Mouse (Mus musculus): ENCODE data around the gene Prkca. TPM values are rescaled to one million over a fixed set of nuclear protein-coding genes. Genes with fewer than 3 reads are reported as not detected.

The Prkca gene
- total and polyA plus RNA-seq, 3 experiments, result 15.3 to 30.9 (median 19.9) TPM

DNA sequence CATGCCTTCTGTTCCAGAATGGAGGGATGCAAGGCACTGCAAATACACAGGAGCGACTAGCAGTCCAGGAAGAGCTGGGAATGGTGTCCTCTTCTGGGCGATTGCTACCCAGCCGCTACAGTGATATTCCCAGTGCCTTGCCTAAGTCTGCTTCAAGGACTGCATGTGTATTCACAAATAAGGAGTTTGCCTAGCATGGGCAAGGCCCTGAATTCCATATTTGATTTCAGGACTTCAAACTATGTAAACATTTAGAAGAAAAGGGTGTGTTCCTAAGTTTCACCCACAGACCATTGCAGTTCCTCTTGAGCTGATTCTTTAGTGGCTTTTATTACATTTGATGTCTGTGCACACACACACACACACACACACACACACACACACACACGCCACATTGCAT, 39.9 kb downstream of the Prkca start:
- no peak for DNase-seq (ENCODE audit: low read depth, low spot score)
- Histone ChIP-seq H3K36me3 (ENCODE audit: control insufficient read depth in 1 of 2, insufficient read depth in 2 of 2, low read length in 2 of 2) (no peaks in the 10 kb centered on the region), H3K27ac (ENCODE audit: control insufficient read depth, low read depth, low read length) (no peak overlapping the region), H3K4me1 (ENCODE audit: control insufficient read depth in 1 of 2, insufficient read depth in 2 of 2, low read length in 2 of 2) (no peaks in the 10 kb centered on the region), H3K4me3 (ENCODE audit: control insufficient read depth in 1 of 2, insufficient read depth in 1 of 2, low read depth in 2 of 2, low read length in 2 of 2) (no peak overlapping the region), H3K9me3 (replicated peaks; ENCODE audit: insufficient read depth, low read length) (no peaks in the 10 kb centered on the region), H3K9ac (ENCODE audit: control insufficient read depth, low read depth, low read length, poor library complexity, severe bottlenecking) (no peak overlapping the region), H3K27me3 (ENCODE audit: control insufficient read depth in 1 of 2, insufficient read depth in 2 of 2, low read length in 2 of 2) (no peaks in the 10 kb centered on the region), H3K79me2 (ENCODE audit: control insufficient read depth, insufficient read depth, low read length, poor library complexity) (no peaks in the 10 kb centered on the region; the same call in 1 of the 2 replicates)
- no peak for TF ChIP-seq POLR2AphosphoS2 (IDR thresholded peaks at IDR 0.05; ENCODE audit: low read length)
- no peak for TF ChIP-seq TCF12 (IDR thresholded peaks at IDR 0.05; ENCODE audit: low read depth, low read length)
- TF ChIP-seq POLR2A (IDR thresholded peaks at IDR 0.05; ENCODE audit: control insufficient read depth in 1 of 2, insufficient read depth in 1 of 2, low read depth in 1 of 2, low read length in 2 of 2, poor library complexity in 1 of 2), result no peak
- TF ChIP-seq SMC3 (IDR thresholded peaks at IDR 0.05; ENCODE audit: low read depth, low read length), result no peak
- TF ChIP-seq BHLHE40 (IDR thresholded peaks at IDR 0.05; ENCODE audit: borderline replicate concordance, low read depth, low read length), result no peak

DNA sequence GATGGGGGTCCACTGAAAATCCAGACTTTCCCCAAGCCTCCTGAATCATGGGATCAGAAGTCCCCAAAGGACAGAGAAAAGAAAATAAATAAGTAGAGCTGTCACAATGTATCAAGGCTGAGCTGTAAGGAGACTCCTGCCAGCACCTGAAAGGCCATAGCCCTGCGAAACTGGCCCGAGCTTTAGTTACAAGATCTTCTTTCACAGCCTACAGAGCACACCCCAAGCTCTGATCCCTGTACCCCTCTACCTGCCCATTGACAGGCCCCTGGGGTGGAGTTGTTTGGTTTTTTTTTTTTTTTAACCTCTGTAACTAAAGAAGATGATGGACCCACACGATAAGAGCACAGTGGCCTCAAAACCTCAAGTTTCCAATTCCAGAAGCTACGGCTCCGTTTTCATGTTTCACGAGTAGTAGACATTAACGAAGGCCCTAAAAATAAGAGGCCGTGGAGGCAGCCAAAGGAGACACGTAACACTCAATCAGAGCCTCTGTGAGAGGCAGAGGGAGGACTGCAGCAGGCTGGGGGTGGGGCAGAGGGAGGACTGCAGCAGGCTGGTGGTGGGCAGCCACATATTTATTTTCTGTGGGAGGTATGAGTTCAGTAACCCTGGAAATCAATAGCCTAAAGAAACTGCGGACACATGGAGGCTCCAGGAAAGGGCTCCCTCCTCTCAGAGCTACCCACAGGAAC, 41.8 kb downstream of the Prkca start:
- no peaks in the 10 kb centered on the region for H3K27me3 ChIP-seq (ENCODE audit: control insufficient read depth in 1 of 2, insufficient read depth in 2 of 2, low read length in 2 of 2)
- TF ChIP-seq POLR2AphosphoS2 (IDR thresholded peaks at IDR 0.05; ENCODE audit: low read length) (no peak), CTCF (IDR thresholded peaks at IDR 0.05 in 2 of 3, conservative IDR thresholded peaks at IDR 0.05 in 1 of 3; ENCODE audit: control insufficient read depth in 1 of 3, insufficient read depth in 1 of 3, low read depth in 2 of 3, low read length in 3 of 3, poor library complexity in 1 of 3, severe bottlenecking in 1 of 3) (no peak), TAL1 (IDR thresholded peaks at IDR 0.05; ENCODE audit: low read length) (no peak), BHLHE40 (IDR thresholded peaks at IDR 0.05; ENCODE audit: borderline replicate concordance, low read depth, low read length) (no peak), HCFC1 (IDR thresholded peaks at IDR 0.05; ENCODE audit: low read depth, low read length) (no peak), GABPA (IDR thresholded peaks at IDR 0.05; ENCODE audit: low read depth, low read length) (no peak), CHD1 (IDR thresholded peaks at IDR 0.05; ENCODE audit: low read depth, low read length) (no peak), USF2 (IDR thresholded peaks at IDR 0.05; ENCODE audit: borderline replicate concordance in 1 of 2, insufficient read depth in 1 of 2, low read depth in 1 of 2, low read length in 2 of 2) (no peak), RAD21 (IDR thresholded peaks at IDR 0.05; ENCODE audit: low read depth, low read length) (no peak), MAZ (IDR thresholded peaks at IDR 0.05; ENCODE audit: low read depth, low read length) (no peak), MXI1 (IDR thresholded peaks at IDR 0.05; ENCODE audit: low read depth, low read length) (no peak), MYB (IDR thresholded peaks at IDR 0.05; ENCODE audit: low read depth, low read length) (no peak), POLR2AphosphoS5 (IDR thresholded peaks at IDR 0.05; ENCODE audit: borderline replicate concordance, low read depth, low read length) (no peak), USF1 (IDR thresholded peaks at IDR 0.05; ENCODE audit: low read depth, low read length) (no peak), SIN3A (IDR thresholded peaks at IDR 0.05; ENCODE audit: low read length) (no peak), ZMIZ1 (IDR thresholded peaks at IDR 0.05; ENCODE audit: low read depth, low read length) (no peak), ZC3H11A (IDR thresholded peaks at IDR 0.05; ENCODE audit: low read depth, low read length) (no peak)
- H3K27ac ChIP-seq (ENCODE audit: control insufficient read depth, low read depth, low read length), result no peak overlapping the region
- H3K4me1 ChIP-seq (ENCODE audit: control insufficient read depth in 1 of 2, insufficient read depth in 2 of 2, low read length in 2 of 2), result peaks cover 0 to 3% of the 10 kb centered on the region in 2 experiments; a peak in 1 of 4 replicates
- H3K79me2 ChIP-seq (ENCODE audit: control insufficient read depth, insufficient read depth, low read length, poor library complexity), result no peaks in the 10 kb centered on the region; the same call in 1 of the 2 replicates
- H3K4me3 ChIP-seq (ENCODE audit: control insufficient read depth in 1 of 2, insufficient read depth in 1 of 2, low read depth in 2 of 2, low read length in 2 of 2), result no peak overlapping the region
- DNase-seq (ENCODE audit: low read depth, low spot score), result no peak
- H3K9me3 ChIP-seq (replicated peaks; ENCODE audit: insufficient read depth, low read length), result no peaks in the 10 kb centered on the region
- H3K9ac ChIP-seq (ENCODE audit: control insufficient read depth, low read depth, low read length, poor library complexity, severe bottlenecking), result no peak overlapping the region
- peaks cover 0 to 3% of the 10 kb centered on the region in 2 experiments; a peak in 2 of 4 replicates for H3K36me3 ChIP-seq (ENCODE audit: control insufficient read depth in 1 of 2, insufficient read depth in 2 of 2, low read length in 2 of 2)

Measured in MEL (cell line).